Mouse (Mus musculus) brain, embryonic 14.5 days (tissue): ENCODE results near the gene Fam166b.

Experiments used
- CTCF ChIP-seq: fragments of 200-500 bp; IDR thresholded peaks from 2 replicates; pipeline ENCODE4 v1.5.1; 2012; ENCODE audit warnings: inconsistent platforms, mild to moderate bottlenecking, moderate library complexity, borderline replicate concordance; ENCODE audit not compliant: insufficient read depth, insufficient read length; ENCODE audit errors: extremely low read depth
- POLR2A ChIP-seq: fragments of 200-500 bp; IDR thresholded peaks from 2 replicates; pipeline ENCODE4 v1.6.1; 2012; ENCODE audit warnings: mild to moderate bottlenecking, inconsistent platforms, borderline replicate concordance; ENCODE audit not compliant: poor library complexity, insufficient read depth, insufficient read length, severe bottlenecking; ENCODE audit errors: extremely low read depth

DNA sequence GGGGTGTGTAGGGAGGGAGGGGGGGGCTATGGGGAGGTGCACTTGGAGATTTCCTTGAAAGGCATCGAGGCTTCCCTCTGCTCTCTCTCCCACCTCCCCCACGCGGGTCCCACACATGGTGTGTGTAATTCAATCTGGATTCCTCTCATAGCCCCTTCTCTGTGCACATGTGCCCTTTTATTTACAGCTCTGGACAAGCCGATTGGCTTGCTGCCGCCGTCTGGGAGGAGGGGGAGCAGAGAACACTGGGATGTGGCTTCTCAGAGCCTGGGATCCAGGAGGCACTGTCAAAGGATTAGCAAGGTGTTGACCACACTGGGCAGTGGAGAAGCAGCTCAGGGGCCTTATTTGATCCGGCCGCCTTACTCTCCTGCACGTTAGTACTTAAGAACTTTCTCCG is 28.0 kb downstream of the Fam166b start:
- TF ChIP-seq CTCF (no peak), POLR2A (no peak)
